Comparison of ENCODE assay signal across 1 mouse cellular context in genomic region chr19:46042476-46043011, GRCm38 (mm10).
TF ChIP-seq lines count a peak whose summit lies in the region.

No protein-coding gene starts in this region.

TF ChIP-seq in CH12.LX, 34 proteins besides CTCF, POLR2A, EP300 and RAD21 (continued from another document):
- TF ChIP-seq MAZ (IDR thresholded peaks at IDR 0.05; ENCODE audit: low read depth, low read length) (0 out of 2 replicates have a peak, but pooled peaks have one; percentile 34), ELF1 (IDR thresholded peaks at IDR 0.05; ENCODE audit: low read depth, low read length) (no peak), IRF4 (IDR thresholded peaks at IDR 0.05; ENCODE audit: low read depth, low read length) (no peak), CHD1 (IDR thresholded peaks at IDR 0.05; ENCODE audit: low read depth, low read length) (peak; percentile 7; the same call in 1 of the 2 replicates), KAT2A (IDR thresholded peaks at IDR 0.05; ENCODE audit: insufficient replicate concordance, low read length) (no peak), ZNF384 (IDR thresholded peaks at IDR 0.05; ENCODE audit: low read depth, low read length) (no peak), ZMIZ1 (IDR thresholded peaks at IDR 0.05; ENCODE audit: low read depth, low read length) (no peak), NELFE (IDR thresholded peaks at IDR 0.05; ENCODE audit: low read depth, low read length) (peak; percentile 46), MEF2A (IDR thresholded peaks at IDR 0.05; ENCODE audit: borderline replicate concordance, low read depth, low read length) (no peak), ETS1 (conservative IDR thresholded peaks at IDR 0.05; ENCODE audit: low read depth, low read length) (no peak), JUN (IDR thresholded peaks at IDR 0.05; ENCODE audit: insufficient read depth, low read depth, low read length) (no peak), UBTF (IDR thresholded peaks at IDR 0.05; ENCODE audit: low read depth, low read length) (no peak), MYC (IDR thresholded peaks at IDR 0.05; ENCODE audit: low read depth, low read length) (peak; percentile 91), MXI1 (IDR thresholded peaks at IDR 0.05; ENCODE audit: low read depth, low read length) (no peak; the same call in 1 of the 2 replicates)
